Mouse (Mus musculus): ENCODE data around the gene Stag2. TPM values are rescaled to one million over a fixed set of nuclear protein-coding genes. Genes with fewer than 3 reads are reported as not detected.

Gene Stag2
- total and polyA plus RNA-seq, 2 experiments from 2014 or later = 13.0 to 51.6 TPM

DNA sequence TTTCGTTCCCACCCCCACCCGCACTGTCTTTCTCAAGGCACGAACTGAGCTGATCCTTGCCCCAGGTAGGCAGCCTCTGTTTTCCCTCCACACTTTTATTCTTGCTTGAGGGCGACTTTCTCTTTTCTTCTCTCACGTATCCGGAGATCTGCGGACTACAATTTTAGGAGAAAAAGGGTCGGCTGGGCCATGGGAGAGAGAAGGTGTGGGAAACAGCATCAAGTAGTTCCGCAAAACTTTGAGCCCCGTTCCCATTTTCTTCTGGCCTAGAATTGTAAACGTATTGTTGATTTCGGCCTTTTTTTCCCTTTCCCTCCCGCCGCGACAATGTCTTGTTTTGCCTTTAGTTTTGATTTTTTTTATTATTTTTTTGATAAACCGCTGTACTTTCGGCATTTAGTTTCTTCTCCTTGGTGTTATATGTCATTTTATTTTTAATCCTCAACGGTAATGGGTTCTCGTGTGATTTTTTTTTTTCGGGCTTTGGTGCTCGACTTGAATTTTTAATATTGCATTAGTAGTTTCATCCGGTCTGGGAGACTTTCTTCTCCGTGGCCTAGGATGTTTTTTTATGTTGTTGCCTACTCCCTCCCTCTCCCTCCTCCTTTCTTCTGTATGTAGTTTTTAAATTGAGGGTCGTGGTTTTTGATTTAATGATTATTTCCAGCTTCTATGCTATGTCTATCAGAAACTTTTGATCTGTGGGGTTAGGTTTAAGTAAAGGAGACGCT lies 2.1 kb downstream of the Stag2 start:
- Histone ChIP-seq H3K4me2 (ENCODE audit: low read depth, low read length, poor library complexity, severe bottlenecking) (peak overlapping the region; percentile 49), H3K4me3 (ENCODE audit: low read depth, low read length) (peak overlapping the region; percentile 62), H3K27ac (ENCODE audit: low read depth, low read length) (peak overlapping the region; percentile 80), H3K27me3 (ENCODE audit: insufficient read depth, low read length) (no peaks in the 10 kb centered on the region), H3K9ac (replicated peaks; ENCODE audit: low read length, poor library complexity, severe bottlenecking) (peak overlapping the region; percentile 33; the same call in 1 of the 2 replicates), H3K36me3 (ENCODE audit: insufficient read depth, low read length) (no peaks in the 10 kb centered on the region), H3K4me1 (ENCODE audit: insufficient read depth, low read length) (no peaks in the 10 kb centered on the region; the same call in 1 of the 2 replicates), H3K9me3 (ENCODE audit: low read length) (no peaks in the 10 kb centered on the region)
- WGBS = 17% methylated on average over 25 of the region's 25 CpGs
- ATAC-seq (ENCODE audit: low FRiP score) (no peak), DNase-seq (ENCODE audit: low spot score) (no peak)
- no peak for TF ChIP-seq CTCF (IDR thresholded peaks at IDR 0.05)

DNA sequence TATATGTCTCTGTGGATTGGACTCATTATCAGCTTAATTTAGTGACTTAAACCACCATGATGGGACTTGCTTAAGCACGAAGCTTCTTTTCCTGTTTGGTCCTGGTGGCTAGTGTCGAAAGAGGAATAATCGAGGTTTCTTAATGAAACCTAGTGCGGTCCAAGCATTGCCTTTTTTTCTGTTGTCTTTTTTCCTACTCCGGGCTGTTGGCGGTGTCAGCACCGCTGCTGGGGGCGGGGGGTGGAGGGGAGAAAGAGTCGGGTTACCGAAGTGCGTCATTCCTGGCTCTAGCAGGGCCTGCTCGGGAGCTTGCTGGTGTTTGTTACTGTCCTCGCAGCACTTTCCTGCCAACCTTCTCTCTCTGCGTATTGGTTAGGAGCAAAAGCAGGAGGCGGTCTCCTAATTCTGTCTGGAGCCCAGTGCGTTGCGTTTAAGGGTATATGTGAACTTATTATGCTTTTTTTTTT lies 2.8 kb downstream of the Stag2 start:
- peak; percentile 41 for ATAC-seq (ENCODE audit: low FRiP score)
- Histone ChIP-seq H3K4me3 (ENCODE audit: low read depth, low read length) (peak overlapping the region; percentile 62), H3K36me3 (ENCODE audit: insufficient read depth, low read length) (no peaks in the 10 kb centered on the region), H3K4me1 (ENCODE audit: insufficient read depth, low read length) (no peaks in the 10 kb centered on the region; the same call in 1 of the 2 replicates), H3K27me3 (ENCODE audit: insufficient read depth, low read length) (no peaks in the 10 kb centered on the region), H3K4me2 (ENCODE audit: low read depth, low read length, poor library complexity, severe bottlenecking) (peak overlapping the region; percentile 49), H3K27ac (ENCODE audit: low read depth, low read length) (peak overlapping the region; percentile 80), H3K9me3 (ENCODE audit: low read length) (no peaks in the 10 kb centered on the region), H3K9ac (replicated peaks; ENCODE audit: low read length, poor library complexity, severe bottlenecking) (no peak overlapping the region; the same call in 1 of the 2 replicates)
- peak; percentile 86 for DNase-seq (ENCODE audit: low spot score)
- TF ChIP-seq CTCF (IDR thresholded peaks at IDR 0.05) = no peak
- 23% methylated on average over 17 of the region's 17 CpGs for WGBS

DNA sequence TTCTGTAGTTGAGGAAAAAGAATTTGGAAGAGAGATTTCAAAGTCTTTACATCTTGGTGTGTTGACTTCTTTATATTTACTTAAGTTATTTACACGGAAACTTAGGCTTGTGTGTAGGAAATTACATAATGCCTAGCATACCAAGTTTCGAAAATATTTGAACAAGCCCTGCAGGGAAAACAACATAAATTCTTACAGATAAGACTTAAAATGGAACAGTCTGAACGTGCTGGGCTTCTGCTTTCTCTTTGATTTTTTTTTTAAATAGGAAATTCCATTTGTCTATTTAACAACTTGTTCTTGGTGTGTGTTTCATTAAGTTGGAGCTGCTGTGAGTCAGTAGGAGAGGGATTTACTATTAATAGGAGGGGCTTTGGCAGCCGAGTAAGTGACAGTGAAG lies 3.9 kb downstream of the Stag2 start:
- TF ChIP-seq CTCF (IDR thresholded peaks at IDR 0.05) = no peak
- H3K4me1 ChIP-seq (ENCODE audit: insufficient read depth, low read length) = no peaks in the 10 kb centered on the region; the same call in 1 of the 2 replicates
- DNase-seq (ENCODE audit: low spot score) = no peak
- peak overlapping the region; percentile 62 for H3K4me3 ChIP-seq (ENCODE audit: low read depth, low read length)
- H3K9ac ChIP-seq (replicated peaks; ENCODE audit: low read length, poor library complexity, severe bottlenecking) = no peak overlapping the region
- no peak for ATAC-seq (ENCODE audit: low FRiP score)
- no peaks in the 10 kb centered on the region for H3K36me3 ChIP-seq (ENCODE audit: insufficient read depth, low read length)
- peak overlapping the region; percentile 49 for H3K4me2 ChIP-seq (ENCODE audit: low read depth, low read length, poor library complexity, severe bottlenecking)
- H3K9me3 ChIP-seq (ENCODE audit: low read length) = no peaks in the 10 kb centered on the region
- no peaks in the 10 kb centered on the region for H3K27me3 ChIP-seq (ENCODE audit: insufficient read depth, low read length)
- no peak overlapping the region for H3K27ac ChIP-seq (ENCODE audit: low read depth, low read length)
- WGBS = 27% methylated on average over 4 of the region's 4 CpGs

DNA sequence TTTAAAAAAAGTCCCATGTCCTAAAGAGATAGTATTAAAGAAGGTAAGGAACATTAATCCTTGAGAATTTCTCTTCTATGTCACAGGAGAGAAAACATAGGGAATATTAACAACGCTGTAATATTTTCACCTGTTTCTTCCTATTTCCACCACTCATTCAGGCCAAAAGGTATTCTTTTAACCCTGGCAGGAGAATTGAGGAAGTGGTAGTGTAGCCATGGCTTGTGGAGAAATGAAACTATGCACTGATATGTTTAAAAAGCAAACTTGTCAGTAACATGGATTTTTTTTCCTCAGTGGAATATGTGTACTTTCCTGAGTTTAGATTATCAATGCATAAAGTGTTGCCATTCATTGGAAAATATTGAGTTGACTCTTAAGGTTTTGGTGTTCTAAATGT lies 16.3 kb downstream of the Stag2 start:
- Histone ChIP-seq H3K36me3 (ENCODE audit: insufficient read depth, low read length) (no peaks in the 10 kb centered on the region), H3K9ac (replicated peaks; ENCODE audit: low read length, poor library complexity, severe bottlenecking) (no peak overlapping the region), H3K27me3 (ENCODE audit: insufficient read depth, low read length) (no peaks in the 10 kb centered on the region), H3K4me1 (ENCODE audit: insufficient read depth, low read length) (no peaks in the 10 kb centered on the region), H3K9me3 (ENCODE audit: low read length) (no peaks in the 10 kb centered on the region), H3K4me2 (ENCODE audit: low read depth, low read length, poor library complexity, severe bottlenecking) (no peak overlapping the region), H3K27ac (ENCODE audit: low read depth, low read length) (no peak overlapping the region), H3K4me3 (ENCODE audit: low read depth, low read length) (no peak overlapping the region)
- no peak for TF ChIP-seq CTCF (IDR thresholded peaks at IDR 0.05)
- 91% methylated on average over 1 of the region's 1 CpGs for WGBS
- no peak for DNase-seq (ENCODE audit: low spot score)
- no peak for ATAC-seq (ENCODE audit: low FRiP score)

DNA sequence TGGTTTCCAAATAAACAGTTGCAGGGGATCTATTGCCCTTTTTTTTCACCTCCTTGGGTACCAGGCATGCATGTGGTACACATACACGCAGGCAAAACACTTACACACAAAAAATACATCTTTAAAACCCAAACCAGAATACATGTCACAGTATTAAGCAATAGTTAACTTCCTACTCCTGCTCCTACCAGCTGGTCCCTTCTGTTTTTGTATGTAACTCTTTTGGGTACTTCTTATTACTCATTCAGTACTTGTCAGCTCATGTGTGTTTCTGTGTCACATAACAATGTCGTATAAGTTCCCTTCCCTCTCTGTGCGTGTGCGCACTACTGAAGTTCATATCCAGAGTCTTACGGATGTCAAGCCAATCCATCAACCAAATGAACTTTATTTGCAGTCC lies 21.7 kb downstream of the Stag2 start:
- no peak overlapping the region for H3K4me2 ChIP-seq (ENCODE audit: low read depth, low read length, poor library complexity, severe bottlenecking)
- H3K4me3 ChIP-seq (ENCODE audit: low read depth, low read length) = no peak overlapping the region
- TF ChIP-seq CTCF (IDR thresholded peaks at IDR 0.05) = no peak
- 85% methylated on average over 5 of the region's 5 CpGs for WGBS
- H3K4me1 ChIP-seq (ENCODE audit: insufficient read depth, low read length) = no peaks in the 10 kb centered on the region
- no peak overlapping the region for H3K27ac ChIP-seq (ENCODE audit: low read depth, low read length)
- H3K36me3 ChIP-seq (ENCODE audit: insufficient read depth, low read length) = no peaks in the 10 kb centered on the region
- ATAC-seq (ENCODE audit: low FRiP score) (no peak), DNase-seq (ENCODE audit: low spot score) (no peak)
- H3K9me3 ChIP-seq (ENCODE audit: low read length) = no peaks in the 10 kb centered on the region
- no peak overlapping the region for H3K9ac ChIP-seq (replicated peaks; ENCODE audit: low read length, poor library complexity, severe bottlenecking)
- H3K27me3 ChIP-seq (ENCODE audit: insufficient read depth, low read length) = no peaks in the 10 kb centered on the region

DNA sequence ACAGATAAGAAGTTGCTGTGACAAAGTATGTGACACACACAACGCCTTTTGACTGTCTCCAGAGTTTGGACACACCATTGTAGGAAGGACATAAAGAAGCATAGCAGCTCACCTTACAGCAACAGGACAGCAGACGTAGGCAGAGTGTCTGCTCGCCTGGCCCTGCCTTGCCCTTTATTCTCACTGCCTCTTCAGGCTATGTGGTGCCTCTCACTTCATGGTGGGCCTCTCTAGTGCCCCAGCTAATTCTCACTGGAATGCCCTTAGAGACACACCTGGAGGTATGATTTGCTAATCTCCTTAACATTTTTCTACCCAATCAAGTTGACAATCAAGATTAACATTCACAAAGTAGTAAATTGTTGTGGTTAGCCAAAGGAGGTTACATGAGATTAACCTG lies 38.5 kb downstream of the Stag2 start:
- H3K27ac ChIP-seq (ENCODE audit: low read depth, low read length) = no peak overlapping the region
- 79% methylated on average over 3 of the region's 3 CpGs for WGBS
- no peak overlapping the region for H3K4me3 ChIP-seq (ENCODE audit: low read depth, low read length)

More for the DNA sequence above, 38.5 kb downstream of the Stag2 start:
- Histone ChIP-seq H3K27me3 (ENCODE audit: insufficient read depth, low read length) (no peaks in the 10 kb centered on the region), H3K9ac (replicated peaks; ENCODE audit: low read length, poor library complexity, severe bottlenecking) (no peak overlapping the region), H3K9me3 (ENCODE audit: low read length) (no peaks in the 10 kb centered on the region), H3K4me2 (ENCODE audit: low read depth, low read length, poor library complexity, severe bottlenecking) (no peak overlapping the region), H3K36me3 (ENCODE audit: insufficient read depth, low read length) (no peaks in the 10 kb centered on the region), H3K4me1 (ENCODE audit: insufficient read depth, low read length) (no peaks in the 10 kb centered on the region)
- ATAC-seq (ENCODE audit: low FRiP score) = no peak
- no peak for DNase-seq (ENCODE audit: low spot score)
- TF ChIP-seq CTCF (IDR thresholded peaks at IDR 0.05) = no peak

Measured in midbrain, postnatal 0 days (tissue).